Mouse (Mus musculus) MEL (cell line): Measurements from ENCODE around the gene Gsg1l.

Source experiments
- CHD2 ChIP-seq: IDR thresholded peaks from 2 replicates; pipeline ENCODE4 v1.6.1; 2011; ENCODE audit warnings: low read length, improper control_type of control experiment
- CTCF ChIP-seq, 3 experiments: IDR thresholded peaks in 2 of 3; conservative IDR thresholded peaks in 1 of 3; 2 replicates each; pipeline ENCODE4 v1.5.1; 2011 to 2012; ENCODE audit warnings: low read length in 3 of 3, low read depth in 2 of 3, mild to moderate bottlenecking in 2 of 3, improper control_type of control experiment in 1 of 3, inconsistent platforms in 1 of 3, mixed read lengths in 1 of 3, moderate library complexity in 1 of 3; ENCODE audit not compliant: control insufficient read depth in 1 of 3, insufficient read depth in 1 of 3, poor library complexity in 1 of 3, severe bottlenecking in 1 of 3
- ELF1 ChIP-seq: IDR thresholded peaks from 2 replicates; pipeline ENCODE4 v1.6.1; 2014; ENCODE audit warnings: low read depth, mild to moderate bottlenecking, inconsistent platforms, low read length, improper control_type of control experiment, moderate library complexity
- JUND ChIP-seq: IDR thresholded peaks from 2 replicates; pipeline ENCODE4 v1.6.1; 2011; ENCODE audit warnings: low read depth, mild to moderate bottlenecking, improper control_type of control experiment, low read length
- MAX ChIP-seq: IDR thresholded peaks from 2 replicates; pipeline ENCODE4 v1.6.1; 2011; ENCODE audit warnings: low read length, improper control_type of control experiment
- MXI1 ChIP-seq: IDR thresholded peaks from 2 replicates; pipeline ENCODE4 v1.6.1; 2011; ENCODE audit warnings: mild to moderate bottlenecking, low read depth, low read length, improper control_type of control experiment
- MYB ChIP-seq: IDR thresholded peaks from 2 replicates; pipeline ENCODE4 v1.6.1; 2011; ENCODE audit warnings: mild to moderate bottlenecking, low read depth, low read length, improper control_type of control experiment
- POLR2A ChIP-seq, 2 experiments: IDR thresholded peaks; 2 replicates each; pipeline ENCODE4 v1.6.1; 2011 to 2012; ENCODE audit warnings: low read length in 2 of 2, mild to moderate bottlenecking in 2 of 2, control low read depth in 1 of 2, improper control_type of control experiment in 1 of 2, low read depth in 1 of 2, moderate library complexity in 1 of 2; ENCODE audit not compliant: control insufficient read depth in 1 of 2, insufficient read depth in 1 of 2, poor library complexity in 1 of 2
- SIN3A ChIP-seq: IDR thresholded peaks from 2 replicates; pipeline ENCODE4 v1.6.1; 2012; ENCODE audit warnings: low read length, improper control_type of control experiment, inconsistent platforms

- TF ChIP-seq SIN3A (no peak), POLR2A (IDR thresholded peaks at IDR 0.05; ENCODE audit: control insufficient read depth in 1 of 2, insufficient read depth in 1 of 2, low read depth in 1 of 2, low read length in 2 of 2, poor library complexity in 1 of 2) (no peak), CHD2 (no peak), CTCF (IDR thresholded peaks at IDR 0.05 in 2 of 3, conservative IDR thresholded peaks at IDR 0.05 in 1 of 3; ENCODE audit: control insufficient read depth in 1 of 3, insufficient read depth in 1 of 3, low read depth in 2 of 3, low read length in 3 of 3, poor library complexity in 1 of 3, severe bottlenecking in 1 of 3) (no peak), MAX (no peak), ELF1 (no peak), JUND (no peak), MXI1 (no peak), MYB (no peak)
These were observed 95.1 kb downstream of the Gsg1l start for GRCm38 (mm10) chr7:125987117-125987516.
